Mouse (Mus musculus) ES-Bruce4 (cell line): ENCODE data around the gene 1520401A03Rik. TPM values are rescaled to one million over a fixed set of nuclear protein-coding genes. Genes with fewer than 3 reads are reported as not detected.
A peak's percentile ranks its signal among the peaks of the same experiment; 100 is the strongest.

ENCODE experiments used
- H3K27ac ChIP-seq: 2 replicates; pipeline ENCODE4 v1.5.1; 2012; ENCODE audit warnings: low read length, inconsistent platforms; ENCODE audit not compliant: insufficient read depth
- H3K27me3 ChIP-seq: 2 replicates; pipeline ENCODE4 v1.6.1; 2012; ENCODE audit warnings: mild to moderate bottlenecking, low read length, inconsistent platforms; ENCODE audit not compliant: control insufficient read depth, poor library complexity, insufficient read depth, severe bottlenecking
- H3K36me3 ChIP-seq: 2 replicates; pipeline ENCODE4 v1.6.1; 2012; ENCODE audit warnings: inconsistent platforms, mild to moderate bottlenecking, low read length, moderate library complexity; ENCODE audit not compliant: control insufficient read depth, poor library complexity, insufficient read depth, severe bottlenecking
- H3K4me1 ChIP-seq: one replicate; pipeline ENCODE4 v1.8.1; 2011; ENCODE audit warnings: low read length; ENCODE audit not compliant: control insufficient read depth, insufficient read depth
- H3K4me3 ChIP-seq: 2 replicates; pipeline ENCODE4 v1.5.1; 2011; ENCODE audit warnings: low read depth, mild to moderate bottlenecking, low read length
- H3K9ac ChIP-seq: 2 replicates; pipeline ENCODE4 v1.6.1; 2012; ENCODE audit warnings: low read depth, mild to moderate bottlenecking, inconsistent platforms; ENCODE audit not compliant: poor library complexity, severe bottlenecking
- H3K9me3 ChIP-seq: replicated peaks from 2 replicates; pipeline ENCODE4 v1.6.1; 2012; ENCODE audit warnings: mild to moderate bottlenecking, low read length, inconsistent platforms; ENCODE audit not compliant: control insufficient read depth, poor library complexity, insufficient read depth, severe bottlenecking
- CTCF ChIP-seq: IDR thresholded peaks from one replicate; pipeline ENCODE4 v1.8.1; 2011; ENCODE audit warnings: low read depth, low read length
- EP300 ChIP-seq: IDR thresholded peaks from 2 replicates; pipeline ENCODE4 v1.6.1; 2011; ENCODE audit warnings: low read depth, low read length; ENCODE audit not compliant: insufficient read depth
- POLR2A ChIP-seq: IDR thresholded peaks from one replicate; pipeline ENCODE4 v1.8.1; 2011; ENCODE audit warnings: low read length; ENCODE audit not compliant: insufficient read depth
- polyA plus RNA-seq: library from polyadenylated mRNA; stranded (reverse); fragments of >200 nt; gene quantifications from 2 replicates; pipeline ENCODE4 v1.2.4, GENCODE M21; 2011; ENCODE audit warnings: low read depth; ENCODE audit not compliant: missing spikeins, insufficient read depth, insufficient read length

Gene 1520401A03Rik
- polyA plus RNA-seq, 1 experiment, result 4.1 TPM

DNA sequence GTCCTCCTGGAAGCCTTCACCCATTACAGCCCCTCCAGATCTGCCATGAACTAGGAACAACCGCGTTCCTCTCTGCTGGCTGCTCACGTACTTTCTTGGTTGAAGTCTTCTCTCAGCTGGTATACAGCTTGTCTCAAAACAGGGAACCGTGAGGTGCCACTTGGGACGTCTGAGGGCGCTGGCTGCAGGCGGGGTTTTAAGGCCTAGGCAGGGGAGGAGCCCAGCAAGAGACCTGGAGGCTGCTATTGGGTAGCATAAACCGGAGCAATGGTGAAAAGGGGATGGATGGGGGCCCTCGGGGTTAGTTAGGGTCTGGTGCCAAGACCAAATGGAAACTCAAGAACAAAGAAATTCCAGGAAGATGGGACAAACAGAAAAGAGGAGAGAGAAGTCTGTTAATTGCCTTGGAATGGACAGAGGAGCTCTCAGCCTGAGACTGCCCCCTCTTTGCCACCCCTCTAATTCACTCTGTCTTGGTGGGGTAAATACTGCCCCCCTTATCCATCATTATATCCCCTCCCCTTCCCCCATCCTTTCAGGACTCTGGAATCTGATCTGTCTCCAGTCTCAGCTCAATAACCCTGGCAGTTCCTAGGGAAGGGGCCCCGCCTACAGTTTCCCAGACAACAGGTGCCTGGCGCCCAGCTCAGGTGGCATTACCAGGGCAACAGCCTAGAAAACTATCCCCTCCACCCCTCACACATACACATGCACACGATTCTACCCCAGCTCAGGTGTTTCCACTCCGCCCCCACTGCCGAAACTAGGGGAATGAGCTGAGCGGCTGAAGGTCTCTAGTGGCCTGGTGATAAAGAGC is 38.5 kb downstream of the 1520401A03Rik start, which contains the start of gene Cldn9:
TSS of gene Cldn9 (minus strand) at position 171 of the 817 bp plus-strand sequence.
- H3K9ac ChIP-seq, result peak within 1 kb of the TSS; percentile 10; the same call in 1 of the 2 replicates

DNA sequence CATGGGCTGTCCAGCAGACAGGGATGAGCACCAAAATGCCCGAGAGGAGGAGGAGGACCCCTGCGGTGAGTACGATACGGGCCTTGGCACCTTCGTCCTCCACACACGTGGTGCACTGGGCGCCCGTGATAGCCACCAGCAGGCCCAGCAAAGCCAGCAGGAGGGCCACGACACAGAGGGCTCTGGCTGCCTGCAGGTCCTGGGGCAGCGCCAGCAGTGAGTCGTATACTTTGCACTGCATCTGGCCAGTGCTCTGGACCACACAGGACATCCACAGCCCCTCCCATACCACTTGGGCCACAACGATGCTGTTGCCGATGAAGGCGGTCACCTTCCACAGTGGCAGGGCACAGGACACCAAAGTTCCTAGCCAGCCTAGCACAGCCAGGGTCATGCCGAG is 39.4 kb downstream of the 1520401A03Rik start:
- Histone ChIP-seq H3K9ac (peak overlapping the region; percentile 4; the same call in 1 of the 2 replicates), H3K27ac (no peak overlapping the region), H3K36me3 (0 out of 2 replicates have a peak, but pooled peaks cover 6% of the 10 kb centered on the region), H3K9me3 (no peaks in the 10 kb centered on the region), H3K27me3 (no peaks in the 10 kb centered on the region), H3K4me3 (peak overlapping the region; percentile 63), H3K4me1 (peaks cover 12% of the 10 kb centered on the region)
- no peak for TF ChIP-seq POLR2A
- TF ChIP-seq CTCF, result no peak
- TF ChIP-seq EP300, result no peak

More for the DNA sequence above, 38.5 kb downstream of the 1520401A03Rik start, which contains the start of gene Cldn9:
- peak within 1 kb of the TSS; percentile 7; the same call in 1 of the 2 replicates for H3K27ac ChIP-seq
- no peaks in the 10 kb centered on the region for H3K27me3 ChIP-seq
- peaks cover 12% of the 10 kb centered on the region for H3K4me1 ChIP-seq
- H3K4me3 ChIP-seq, result peak within 1 kb of the TSS; percentile 63
- no peaks in the 10 kb centered on the region for H3K9me3 ChIP-seq
- no peak for TF ChIP-seq CTCF
- no peak for TF ChIP-seq POLR2A
- TF ChIP-seq EP300, result no peak
- H3K36me3 ChIP-seq, result 0 out of 2 replicates have a peak, but pooled peaks cover 6% of the 10 kb centered on the region

DNA sequence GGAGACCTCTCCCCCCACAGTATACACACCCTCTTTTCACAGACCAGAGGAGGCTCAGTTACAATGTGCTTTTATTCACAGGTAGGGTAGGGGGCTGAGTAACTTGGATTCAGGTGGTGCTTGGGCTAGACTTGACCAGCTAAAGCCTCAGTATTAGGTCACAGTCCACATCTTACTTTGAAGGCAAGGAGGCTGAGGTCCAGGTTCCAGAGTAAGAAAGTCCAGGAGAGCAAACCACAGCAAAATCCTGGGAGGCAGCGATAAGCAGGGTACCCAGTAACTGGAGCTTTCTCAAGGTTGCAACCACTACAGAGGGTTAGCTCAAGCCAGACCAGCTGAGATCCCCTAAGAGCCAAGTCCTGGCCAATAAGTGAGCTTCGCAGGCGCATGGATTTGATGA is 40.1 kb downstream of the 1520401A03Rik start:
- TF ChIP-seq POLR2A (no peak), EP300 (no peak), CTCF (no peak)
- Histone ChIP-seq H3K4me1 (peaks cover 12% of the 10 kb centered on the region), H3K9me3 (no peaks in the 10 kb centered on the region), H3K27me3 (no peaks in the 10 kb centered on the region), H3K9ac (no peak overlapping the region), H3K4me3 (peak overlapping the region; percentile 63; the same call in 1 of the 2 replicates), H3K27ac (no peak overlapping the region), H3K36me3 (0 out of 2 replicates have a peak, but pooled peaks cover 6% of the 10 kb centered on the region)

DNA sequence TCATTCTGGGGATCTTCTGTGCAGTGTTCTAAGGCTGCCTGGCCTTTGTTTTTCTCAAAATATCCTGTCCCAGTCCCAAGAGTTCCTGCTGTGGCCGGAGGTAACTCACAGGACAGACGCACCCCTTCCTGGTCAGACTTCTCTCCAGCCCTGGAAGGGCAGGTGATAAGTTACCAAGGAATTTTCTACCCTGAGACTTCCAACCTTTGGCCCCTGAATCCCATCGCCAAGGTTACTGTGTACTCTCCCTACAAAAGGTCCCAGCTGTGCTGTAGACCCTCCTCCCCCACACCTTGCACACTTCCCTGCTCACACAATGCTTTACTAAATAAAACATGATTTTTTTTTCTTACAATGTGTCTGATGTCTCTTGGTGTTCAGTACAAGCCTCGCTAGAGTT is 40.5 kb downstream of the 1520401A03Rik start:
- Histone ChIP-seq H3K9me3 (no peaks in the 10 kb centered on the region), H3K4me1 (peaks cover 12% of the 10 kb centered on the region), H3K27me3 (no peaks in the 10 kb centered on the region), H3K27ac (peak overlapping the region; percentile 51; the same call in 1 of the 2 replicates), H3K9ac (no peak overlapping the region), H3K36me3 (0 out of 2 replicates have a peak, but pooled peaks cover 6% of the 10 kb centered on the region), H3K4me3 (no peak overlapping the region)
- no peak for TF ChIP-seq CTCF
- TF ChIP-seq EP300, result no peak
- TF ChIP-seq POLR2A, result no peak

DNA sequence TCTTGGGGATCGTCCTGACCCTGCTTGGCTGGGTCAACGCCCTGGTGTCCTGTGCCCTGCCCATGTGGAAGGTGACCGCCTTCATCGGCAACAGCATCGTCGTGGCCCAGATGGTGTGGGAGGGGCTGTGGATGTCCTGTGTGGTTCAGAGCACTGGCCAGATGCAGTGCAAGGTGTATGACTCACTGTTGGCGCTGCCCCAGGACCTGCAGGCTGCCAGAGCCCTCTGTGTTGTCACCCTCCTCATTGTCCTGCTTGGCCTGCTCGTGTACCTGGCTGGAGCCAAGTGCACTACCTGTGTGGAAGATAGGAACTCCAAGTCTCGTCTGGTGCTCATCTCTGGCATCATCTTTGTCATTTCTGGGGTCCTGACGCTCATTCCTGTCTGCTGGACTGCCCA is 41.5 kb downstream of the 1520401A03Rik start:
- TF ChIP-seq EP300 (no peak), CTCF (no peak), POLR2A (no peak)
- Histone ChIP-seq H3K4me3 (no peak overlapping the region), H3K27me3 (no peaks in the 10 kb centered on the region), H3K4me1 (peaks cover 12% of the 10 kb centered on the region), H3K36me3 (0 out of 2 replicates have a peak, but pooled peaks cover 6% of the 10 kb centered on the region), H3K9ac (no peak overlapping the region), H3K27ac (0 out of 2 replicates have a peak overlapping the region, but pooled peaks have one; percentile 51), H3K9me3 (no peaks in the 10 kb centered on the region)

DNA sequence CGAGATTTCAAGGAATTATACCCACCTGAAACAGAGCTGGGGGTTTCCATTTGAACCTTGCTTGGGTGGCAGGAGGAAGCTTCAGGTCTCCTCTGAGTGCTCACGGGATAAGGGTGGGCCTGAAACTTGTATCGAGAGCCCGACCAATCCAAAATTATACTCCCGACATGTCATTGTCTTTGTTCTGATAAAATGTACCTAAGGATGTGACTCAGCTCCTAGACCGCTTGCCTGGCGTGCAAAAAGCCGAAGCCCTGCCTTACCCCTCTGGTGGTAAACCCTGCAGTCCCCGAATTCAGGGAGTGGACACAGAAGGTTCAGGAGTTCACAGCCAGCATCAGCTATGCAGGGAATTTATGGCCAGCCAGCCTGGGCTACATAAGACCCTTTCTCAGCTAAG is 42.2 kb downstream of the 1520401A03Rik start:
- Histone ChIP-seq H3K4me3 (peak overlapping the region; percentile 80), H3K9ac (peak overlapping the region; percentile 38), H3K27me3 (no peaks in the 10 kb centered on the region), H3K9me3 (no peaks in the 10 kb centered on the region), H3K4me1 (peaks cover 14% of the 10 kb centered on the region), H3K27ac (no peak overlapping the region), H3K36me3 (0 out of 2 replicates have a peak, but pooled peaks cover 6% of the 10 kb centered on the region)
- TF ChIP-seq EP300 (no peak), POLR2A (no peak), CTCF (no peak)
